Mouse (Mus musculus): ENCODE measurements at regions not wholly inside any gene's neighbourhood (a gene's known extent, or its start where the extent isn't known, plus 50 kb on each side); places are given as distances from the start of the nearest gene placed in this dataset.

DNA sequence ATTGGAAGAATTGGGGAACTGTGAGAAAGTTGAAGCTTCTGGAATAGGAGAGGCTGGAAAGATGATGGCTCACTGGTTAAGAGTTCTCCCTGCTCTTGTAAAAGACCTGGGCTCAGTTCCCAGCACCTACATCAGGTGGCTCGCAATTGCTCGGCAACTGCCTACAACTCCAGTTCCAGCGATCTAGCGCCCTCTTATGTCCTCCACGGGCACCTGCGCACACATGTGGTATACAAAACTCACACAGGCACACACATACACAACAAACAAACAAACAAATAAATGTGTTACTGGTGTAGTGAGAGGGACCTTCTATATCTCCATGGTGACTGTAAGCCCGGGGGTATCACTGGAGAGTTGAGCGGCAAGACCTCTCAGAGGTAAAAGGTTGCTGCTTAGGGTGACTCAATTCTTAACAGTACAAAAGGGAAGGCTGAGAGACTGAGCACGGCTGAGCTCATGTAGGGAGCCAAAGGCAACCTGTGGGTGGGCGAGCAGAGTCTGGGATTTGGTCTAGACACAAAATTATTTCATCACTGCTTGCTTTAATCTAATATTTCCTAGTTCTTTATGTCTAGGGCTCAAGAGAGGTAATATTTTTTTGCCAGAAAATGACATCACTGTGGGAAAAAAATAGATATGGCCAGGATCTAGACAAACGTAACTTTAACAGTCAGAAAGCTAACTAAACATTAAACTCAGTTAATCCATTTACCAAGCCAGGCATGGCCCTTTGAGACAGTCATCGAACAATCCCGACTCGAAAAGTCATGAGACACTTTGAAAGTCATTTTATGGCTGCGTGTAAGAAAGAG is 104.2 kb upstream of the Syt6 start:
- TF ChIP-seq POLR2A (IDR thresholded peaks at IDR 0.05; ENCODE audit: extremely low read depth, insufficient read depth, low read length), result no peak
- TF ChIP-seq CTCF (IDR thresholded peaks at IDR 0.05; ENCODE audit: low read depth, low read length), result no peak

Measured in liver, adult 2 months (tissue).